In genomic region chr9:58204448-58205000, GRCm38 (mm10) we compare ENCODE assay signal across 8 mouse cellular contexts. TPM values are rescaled to one million over a fixed set of nuclear protein-coding genes. Genes with fewer than 3 reads are reported as not detected.
A peak's percentile ranks its signal among the peaks of the same experiment; 100 is the strongest.
DNase-seq lines count a peak whose midpoint lies in the region; ATAC-seq and TF ChIP-seq lines count a peak whose summit lies in the region.

No protein-coding gene starts in this region.

- DNase-seq in c-Kit-positive CD71-positive TER-119-positive erythroid progenitor cells, embryonic 14.5 days (ENCODE audit: low spot score): peak; percentile 74
- DNase-seq in kidney, postnatal 25 days: peak; percentile 92 to 97

- H3K27me3 ChIP-seq in E14TG2a.4 (ENCODE audit: insufficient read depth, low read length): peaks cover 45% of the 10 kb centered on the region
- peaks cover 45% of the 10 kb centered on the region for H3K27me3 ChIP-seq in forebrain, embryonic 12.5 days
- H3K27me3 ChIP-seq in heart, embryonic 16.5 days (ENCODE audit: control insufficient read depth, insufficient read depth, low read length): peaks cover 48% of the 10 kb centered on the region
- peaks cover 73% of the 10 kb centered on the region for H3K27me3 ChIP-seq in liver, embryonic 16.5 days (ENCODE audit: control insufficient read depth, insufficient read depth, low read depth, low read length)
- H3K27me3 ChIP-seq in neural tube, embryonic 12.5 days (replicated peaks): peaks cover 45% of the 10 kb centered on the region
- H3K27me3 ChIP-seq in testis, adult 2 months (ENCODE audit: control insufficient read depth, insufficient read depth, low read length): peaks cover 4% of the 10 kb centered on the region

- 4% methylated on average over 18 of the region's 18 CpGs for WGBS in forebrain, embryonic 12.5 days
- WGBS in heart, embryonic 16.5 days: 3% methylated on average over 17 of the region's 18 CpGs
- 3% methylated on average over 18 of the region's 18 CpGs for WGBS in liver, embryonic 16.5 days (ENCODE audit: insufficient replicate concordance)
- 4% methylated on average over 18 of the region's 18 CpGs for WGBS in neural tube, embryonic 12.5 days

- H3K4me1 ChIP-seq in E14TG2a.4 (replicated peaks; ENCODE audit: low read depth, low read length): peaks cover 81% of the 10 kb centered on the region
- H3K4me1 ChIP-seq in forebrain, embryonic 12.5 days: peaks cover 56% of the 10 kb centered on the region
- peaks cover 9% of the 10 kb centered on the region; the same call in 1 of the 2 replicates for H3K4me1 ChIP-seq in heart, embryonic 16.5 days (ENCODE audit: control insufficient read depth, insufficient read depth, low read length)
- H3K4me1 ChIP-seq in liver, embryonic 16.5 days (ENCODE audit: control insufficient read depth, low read depth, low read length): peaks cover 4% of the 10 kb centered on the region
- peaks cover 16% of the 10 kb centered on the region; the same call in 1 of the 2 replicates for H3K4me1 ChIP-seq in neural tube, embryonic 12.5 days
- peaks cover 15% of the 10 kb centered on the region for H3K4me1 ChIP-seq in testis, adult 2 months (ENCODE audit: control insufficient read depth, insufficient read depth, low read length)

- peaks cover 14% of the 10 kb centered on the region for H3K9me3 ChIP-seq in E14TG2a.4 (ENCODE audit: low read length)
- H3K9me3 ChIP-seq in forebrain, embryonic 12.5 days: no peaks in the 10 kb centered on the region
- no peaks in the 10 kb centered on the region for H3K9me3 ChIP-seq in heart, embryonic 16.5 days (replicated peaks; ENCODE audit: control insufficient read depth, low read length)
- H3K9me3 ChIP-seq in liver, embryonic 16.5 days (replicated peaks; ENCODE audit: control insufficient read depth, low read length): no peaks in the 10 kb centered on the region
- no peaks in the 10 kb centered on the region for H3K9me3 ChIP-seq in neural tube, embryonic 12.5 days

- peak; percentile 85 for TF ChIP-seq CTCF in E14TG2a.4 (conservative IDR thresholded peaks at IDR 0.05; ENCODE audit: low read length)
- peak; percentile 88; the same call in 1 of the 2 replicates for TF ChIP-seq CTCF in testis, adult 2 months (IDR thresholded peaks at IDR 0.05; ENCODE audit: control insufficient read depth, insufficient read depth, insufficient replicate concordance, low read depth, low read length)

- peak overlapping the region; percentile 63 for H3K4me2 ChIP-seq in forebrain, embryonic 12.5 days
- H3K4me2 ChIP-seq in heart, embryonic 16.5 days (ENCODE audit: low read depth, low read length): peak overlapping the region; percentile 58
- peak overlapping the region; percentile 58 for H3K4me2 ChIP-seq in liver, embryonic 16.5 days (ENCODE audit: low read depth, low read length)
- H3K4me2 ChIP-seq in neural tube, embryonic 12.5 days (replicated peaks): peak overlapping the region; percentile 57

- TF ChIP-seq POLR2A in testis, adult 2 months (IDR thresholded peaks at IDR 0.05; ENCODE audit: control insufficient read depth, low read depth, low read length): no peak

- peak; percentile 66 for ATAC-seq in forebrain, embryonic 12.5 days (ENCODE audit: low FRiP score)
- ATAC-seq in heart, embryonic 16.5 days (replicated peaks; ENCODE audit: extremely low read depth, insufficient read depth, low FRiP score): peak; percentile 86
- peak; percentile 80 for ATAC-seq in liver, embryonic 16.5 days (ENCODE audit: low read depth)
- ATAC-seq in neural tube, embryonic 12.5 days (ENCODE audit: low FRiP score, low read depth): peak; percentile 63

- peak overlapping the region; percentile 76 for H3K4me3 ChIP-seq in E14TG2a.4 (replicated peaks; ENCODE audit: low read length)
- peak overlapping the region; percentile 43 for H3K4me3 ChIP-seq in forebrain, embryonic 12.5 days (replicated peaks)
- H3K4me3 ChIP-seq in heart, embryonic 16.5 days (ENCODE audit: low read length): peak overlapping the region; percentile 44
- H3K4me3 ChIP-seq in liver, embryonic 16.5 days (ENCODE audit: low read depth, low read length): peak overlapping the region; percentile 60
- H3K4me3 ChIP-seq in neural tube, embryonic 12.5 days: peak overlapping the region; percentile 24
- H3K4me3 ChIP-seq in testis, adult 2 months (ENCODE audit: control insufficient read depth, low read depth, low read length): peak overlapping the region; percentile 38

- peak overlapping the region; percentile 69 for H3K9ac ChIP-seq in forebrain, embryonic 12.5 days
- H3K9ac ChIP-seq in heart, embryonic 16.5 days (ENCODE audit: low read length): peak overlapping the region; percentile 43; the same call in 1 of the 2 replicates
- peak overlapping the region; percentile 49 for H3K9ac ChIP-seq in liver, embryonic 16.5 days (ENCODE audit: low read depth, low read length)
- H3K9ac ChIP-seq in neural tube, embryonic 12.5 days: 0 out of 2 replicates have a peak overlapping the region, but pooled peaks have one; percentile 36

- peak overlapping the region; percentile 91 for H3K27ac ChIP-seq in forebrain, embryonic 12.5 days
- H3K27ac ChIP-seq in heart, embryonic 16.5 days (ENCODE audit: low read length): no peak overlapping the region
- no peak overlapping the region for H3K27ac ChIP-seq in liver, embryonic 16.5 days (ENCODE audit: low read length)
- no peak overlapping the region for H3K27ac ChIP-seq in neural tube, embryonic 12.5 days
- H3K27ac ChIP-seq in testis, adult 2 months (ENCODE audit: control insufficient read depth, insufficient read depth, low read depth, low read length): no peak overlapping the region

- H3K36me3 ChIP-seq in E14TG2a.4 (ENCODE audit: insufficient read depth, low read length): no peaks in the 10 kb centered on the region
- H3K36me3 ChIP-seq in forebrain, embryonic 12.5 days (replicated peaks): no peaks in the 10 kb centered on the region
- H3K36me3 ChIP-seq in heart, embryonic 16.5 days (ENCODE audit: control insufficient read depth, insufficient read depth): no peaks in the 10 kb centered on the region
- H3K36me3 ChIP-seq in liver, embryonic 16.5 days (ENCODE audit: control insufficient read depth, insufficient read depth): no peaks in the 10 kb centered on the region
- H3K36me3 ChIP-seq in neural tube, embryonic 12.5 days: no peaks in the 10 kb centered on the region
- no peaks in the 10 kb centered on the region for H3K36me3 ChIP-seq in testis, adult 2 months (ENCODE audit: control insufficient read depth, insufficient read depth, low read length)

RNA-seq across cellular contexts. Expression of gene Islr2, which starts 0.4 kb away (rescaled TPM):
- 52.3 and 60.8 TPM in 2 replicates for polyA plus RNA-seq in forebrain, embryonic 12.5 days (2016; fragmentation: Nextera tagmentation; extraction: Ambion mirVana)
- polyA plus RNA-seq in heart, embryonic 16.5 days (2015; fragmentation: Nextera tagmentation; extraction: Ambion mirVana): 0.07 and 0.22 TPM in 2 replicates
- not detected in 2 replicates for polyA plus RNA-seq in liver, embryonic 16.5 days (2015; fragmentation: Nextera tagmentation; extraction: Ambion mirVana)
- 13.8 and 15.4 TPM in 2 replicates for polyA plus RNA-seq in neural tube, embryonic 12.5 days (2016; fragmentation: Nextera tagmentation; extraction: Ambion mirVana)
- 5.1 and 5.2 TPM in 2 replicates for polyA plus RNA-seq in testis, adult 2 months (2012; rRNA removed)

RNA-seq across cellular contexts. Expression of gene Islr, which starts 0.4 kb away (rescaled TPM):
- 16.4 and 17.9 TPM in 2 replicates for polyA plus RNA-seq in forebrain, embryonic 12.5 days (2016; fragmentation: Nextera tagmentation; extraction: Ambion mirVana)
- polyA plus RNA-seq in heart, embryonic 16.5 days (2015; fragmentation: Nextera tagmentation; extraction: Ambion mirVana): 27.5 and 27.7 TPM in 2 replicates
- 3.6 and 4.0 TPM in 2 replicates for polyA plus RNA-seq in liver, embryonic 16.5 days (2015; fragmentation: Nextera tagmentation; extraction: Ambion mirVana)
- 48.7 and 51.6 TPM in 2 replicates for polyA plus RNA-seq in neural tube, embryonic 12.5 days (2016; fragmentation: Nextera tagmentation; extraction: Ambion mirVana)
- 5.6 and 8.4 TPM in 2 replicates for polyA plus RNA-seq in testis, adult 2 months (2012; rRNA removed)

RNA-seq across cellular contexts. Expression of gene Pml, which starts 45.1 kb away (rescaled TPM):
- polyA plus RNA-seq in forebrain, embryonic 12.5 days (2016; fragmentation: Nextera tagmentation; extraction: Ambion mirVana): 11.1 TPM in 2 replicates
- polyA plus RNA-seq in heart, embryonic 16.5 days (2015; fragmentation: Nextera tagmentation; extraction: Ambion mirVana): 11.7 and 13.8 TPM in 2 replicates
- polyA plus RNA-seq in liver, embryonic 16.5 days (2015; fragmentation: Nextera tagmentation; extraction: Ambion mirVana): 18.3 and 21.2 TPM in 2 replicates
- polyA plus RNA-seq in neural tube, embryonic 12.5 days (2016; fragmentation: Nextera tagmentation; extraction: Ambion mirVana): 5.6 and 8.2 TPM in 2 replicates
- polyA plus RNA-seq in testis, adult 2 months (2012; rRNA removed): 1.8 and 2.9 TPM in 2 replicates

RNA-seq across cellular contexts. Expression of gene Stoml1, which starts 48.4 kb away (rescaled TPM):
- 52.2 and 53.3 TPM in 2 replicates for polyA plus RNA-seq in forebrain, embryonic 12.5 days (2016; fragmentation: Nextera tagmentation; extraction: Ambion mirVana)
- 28.2 and 28.3 TPM in 2 replicates for polyA plus RNA-seq in heart, embryonic 16.5 days (2015; fragmentation: Nextera tagmentation; extraction: Ambion mirVana)
- 3.7 TPM in 2 replicates for polyA plus RNA-seq in liver, embryonic 16.5 days (2015; fragmentation: Nextera tagmentation; extraction: Ambion mirVana)
- polyA plus RNA-seq in neural tube, embryonic 12.5 days (2016; fragmentation: Nextera tagmentation; extraction: Ambion mirVana): 62.6 and 71.5 TPM in 2 replicates
- polyA plus RNA-seq in testis, adult 2 months (2012; rRNA removed): 11.0 and 11.5 TPM in 2 replicates

Comparison
In these comparisons a context has a peak if more than half of its experiments do, and no peak if none do; other contexts are left out.
1. H3K4me3 ChIP-seq: peak in every context shown above with its lines; median percentile 76 in E14TG2a.4; 60 in liver, embryonic 16.5 days; 44 in heart, embryonic 16.5 days; 43 in forebrain, embryonic 12.5 days; 38 in testis, adult 2 months; 24 in neural tube, embryonic 12.5 days.